Mouse (Mus musculus): ENCODE results near the gene Zfp423. TPM values are rescaled to one million over a fixed set of nuclear protein-coding genes. Genes with fewer than 3 reads are reported as not detected.

Gene Zfp423
- polyA plus RNA-seq, 1 experiment, result 6.4 TPM

DNA sequence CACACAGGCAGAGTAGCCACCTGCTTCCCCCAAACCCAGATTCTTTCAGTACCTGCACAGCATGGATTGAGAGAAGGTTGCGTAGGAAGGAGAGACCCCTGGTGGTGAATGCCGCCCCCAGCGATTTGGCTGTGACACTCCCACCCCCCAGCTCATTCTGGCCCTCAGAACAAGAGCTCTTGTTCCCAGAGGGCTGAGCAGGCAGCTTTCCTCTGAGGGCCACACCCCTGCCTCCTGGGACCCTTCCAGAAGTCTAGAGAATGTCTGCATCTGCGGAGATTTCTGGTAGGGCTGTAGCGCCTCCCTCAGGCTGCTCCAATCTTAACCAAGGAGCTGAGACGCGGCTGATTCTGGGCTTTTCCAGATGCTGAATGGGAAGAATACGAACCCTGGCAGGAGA, 211.8 kb downstream of the Zfp423 start:
- Histone ChIP-seq H3K4me1 (ENCODE audit: control insufficient read depth, insufficient read depth, low read length) (no peaks in the 10 kb centered on the region), H3K4me3 (replicated peaks; ENCODE audit: extremely low read depth, low read depth, low read length) (no peak overlapping the region)
- 51% methylated on average over 8 of the region's 8 CpGs for WGBS
- TF ChIP-seq POLR2A (IDR thresholded peaks at IDR 0.05; ENCODE audit: borderline replicate concordance, extremely low read depth, low read depth, low read length) (no peak), CTCF (IDR thresholded peaks at IDR 0.05; ENCODE audit: insufficient read depth, low read length) (no peak)
- DNase-seq, result no peak

DNA sequence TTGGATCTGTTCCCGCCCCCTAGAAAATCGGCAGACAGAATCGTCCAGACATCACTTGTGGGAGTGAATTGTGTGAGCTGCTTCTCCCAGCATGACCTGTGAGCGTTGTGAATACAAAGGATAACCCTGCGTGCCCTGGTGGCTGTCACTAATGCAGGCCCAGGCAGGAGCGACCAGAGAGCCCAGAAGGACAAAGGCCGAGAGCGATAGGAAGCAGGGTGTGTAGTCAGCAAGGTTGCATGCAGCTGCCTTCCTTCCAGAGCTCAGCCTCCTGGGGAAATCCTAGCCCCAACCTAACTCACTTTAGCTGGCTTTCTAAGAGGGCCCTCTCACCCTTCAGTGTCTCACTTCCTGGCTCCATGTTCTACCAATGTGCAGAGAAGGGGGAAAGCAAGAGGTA, 212.3 kb downstream of the Zfp423 start:
- TF ChIP-seq CTCF (IDR thresholded peaks at IDR 0.05; ENCODE audit: insufficient read depth, low read length) (no peak), POLR2A (IDR thresholded peaks at IDR 0.05; ENCODE audit: borderline replicate concordance, extremely low read depth, low read depth, low read length) (no peak)
- no peak for DNase-seq
- Histone ChIP-seq H3K4me1 (ENCODE audit: control insufficient read depth, insufficient read depth, low read length) (no peaks in the 10 kb centered on the region), H3K4me3 (replicated peaks; ENCODE audit: extremely low read depth, low read depth, low read length) (no peak overlapping the region)
- WGBS, result 46% methylated on average over 8 of the region's 8 CpGs

GRCm38 (mm10) chr8:87746072-87746471, 213.3 kb downstream of the Zfp423 start:
- 57% methylated on average over 14 of the region's 14 CpGs for WGBS
- Histone ChIP-seq H3K4me3 (replicated peaks; ENCODE audit: extremely low read depth, low read depth, low read length) (no peak overlapping the region), H3K4me1 (ENCODE audit: control insufficient read depth, insufficient read depth, low read length) (no peaks in the 10 kb centered on the region)
- TF ChIP-seq POLR2A (IDR thresholded peaks at IDR 0.05; ENCODE audit: borderline replicate concordance, extremely low read depth, low read depth, low read length) (no peak), CTCF (IDR thresholded peaks at IDR 0.05; ENCODE audit: insufficient read depth, low read length) (no peak)
- DNase-seq, result no peak

GRCm38 (mm10) chr8:87745125-87745698, 214.2 kb downstream of the Zfp423 start:
- 88% methylated on average over 20 of the region's 20 CpGs for WGBS
- no peak for DNase-seq
- TF ChIP-seq POLR2A (IDR thresholded peaks at IDR 0.05; ENCODE audit: borderline replicate concordance, extremely low read depth, low read depth, low read length) (no peak), CTCF (IDR thresholded peaks at IDR 0.05; ENCODE audit: insufficient read depth, low read length) (no peak)
- H3K4me3 ChIP-seq (replicated peaks; ENCODE audit: extremely low read depth, low read depth, low read length), result no peak overlapping the region
- no peaks in the 10 kb centered on the region for H3K4me1 ChIP-seq (ENCODE audit: control insufficient read depth, insufficient read depth, low read length)

DNA sequence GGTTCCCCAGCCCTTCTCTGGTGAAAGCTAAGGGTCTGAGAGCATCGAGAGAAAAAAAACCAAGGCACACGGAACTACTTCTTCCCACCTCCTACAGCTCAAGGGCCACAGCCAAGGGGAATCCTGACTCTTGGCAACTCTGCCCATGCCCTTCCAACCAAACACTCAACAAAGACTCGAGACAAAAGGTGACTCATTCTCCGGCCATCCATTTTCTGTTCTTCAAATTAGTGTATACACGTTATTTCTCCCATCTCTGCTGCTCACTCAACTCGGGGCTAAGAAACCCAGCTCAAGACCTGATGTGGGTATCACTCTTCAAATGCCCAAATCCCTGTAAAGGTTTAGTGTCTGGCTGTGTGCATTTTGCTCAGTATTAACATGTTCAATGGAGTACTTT, 214.8 kb downstream of the Zfp423 start:
- 70% methylated on average over 6 of the region's 6 CpGs for WGBS
- no peaks in the 10 kb centered on the region for H3K4me1 ChIP-seq (ENCODE audit: control insufficient read depth, insufficient read depth, low read length)
- no peak for TF ChIP-seq CTCF (IDR thresholded peaks at IDR 0.05; ENCODE audit: insufficient read depth, low read length)
- no peak for DNase-seq
- no peak overlapping the region for H3K4me3 ChIP-seq (replicated peaks; ENCODE audit: extremely low read depth, low read depth, low read length)

- WGBS, result 91% methylated on average over 19 of the region's 19 CpGs
- Histone ChIP-seq H3K4me1 (ENCODE audit: control insufficient read depth, insufficient read depth, low read length) (no peaks in the 10 kb centered on the region), H3K4me3 (replicated peaks; ENCODE audit: extremely low read depth, low read depth, low read length) (no peak overlapping the region)
- TF ChIP-seq POLR2A (IDR thresholded peaks at IDR 0.05; ENCODE audit: borderline replicate concordance, extremely low read depth, low read depth, low read length) (no peak), CTCF (IDR thresholded peaks at IDR 0.05; ENCODE audit: insufficient read depth, low read length) (no peak)
- no peak for DNase-seq
Measured at GRCm38 (mm10) chr8:87742016-87742415, 217.4 kb downstream of the Zfp423 start.

GRCm38 (mm10) chr8:87740946-87741530, 218.4 kb downstream of the Zfp423 start:
- no peak for DNase-seq
- Histone ChIP-seq H3K4me1 (ENCODE audit: control insufficient read depth, insufficient read depth, low read length) (no peaks in the 10 kb centered on the region), H3K4me3 (replicated peaks; ENCODE audit: extremely low read depth, low read depth, low read length) (no peak overlapping the region)
- 94% methylated on average over 11 of the region's 11 CpGs for WGBS
- TF ChIP-seq POLR2A (IDR thresholded peaks at IDR 0.05; ENCODE audit: borderline replicate concordance, extremely low read depth, low read depth, low read length) (no peak), CTCF (IDR thresholded peaks at IDR 0.05; ENCODE audit: insufficient read depth, low read length) (no peak)

DNA sequence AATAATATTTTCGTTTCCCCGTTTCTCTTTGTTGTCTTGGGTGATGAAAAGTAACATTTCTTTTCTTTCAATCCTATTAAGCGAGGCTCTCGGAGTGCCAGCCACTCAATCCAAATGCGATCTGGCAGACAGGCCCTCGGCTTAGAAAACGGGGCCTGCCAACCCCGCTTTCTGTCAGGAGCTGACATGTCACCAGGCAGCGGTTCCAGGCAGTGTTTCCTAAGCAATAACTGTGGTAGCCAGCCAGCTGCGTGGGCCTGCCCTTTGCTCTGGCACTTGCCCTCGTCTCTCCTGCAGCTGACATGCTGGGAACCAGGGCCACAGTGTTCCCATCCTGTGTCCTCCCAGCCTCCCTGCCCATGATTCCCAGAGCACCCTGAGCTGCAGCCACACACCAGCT, 221.5 kb downstream of the Zfp423 start:
- Histone ChIP-seq H3K4me1 (ENCODE audit: control insufficient read depth, insufficient read depth, low read length) (no peaks in the 10 kb centered on the region), H3K4me3 (replicated peaks; ENCODE audit: extremely low read depth, low read depth, low read length) (no peak overlapping the region)
- WGBS, result 63% methylated on average over 11 of the region's 11 CpGs
- DNase-seq, result no peak
- TF ChIP-seq POLR2A (IDR thresholded peaks at IDR 0.05; ENCODE audit: borderline replicate concordance, extremely low read depth, low read depth, low read length), result no peak
- TF ChIP-seq CTCF (IDR thresholded peaks at IDR 0.05; ENCODE audit: insufficient read depth, low read length), result no peak

DNA sequence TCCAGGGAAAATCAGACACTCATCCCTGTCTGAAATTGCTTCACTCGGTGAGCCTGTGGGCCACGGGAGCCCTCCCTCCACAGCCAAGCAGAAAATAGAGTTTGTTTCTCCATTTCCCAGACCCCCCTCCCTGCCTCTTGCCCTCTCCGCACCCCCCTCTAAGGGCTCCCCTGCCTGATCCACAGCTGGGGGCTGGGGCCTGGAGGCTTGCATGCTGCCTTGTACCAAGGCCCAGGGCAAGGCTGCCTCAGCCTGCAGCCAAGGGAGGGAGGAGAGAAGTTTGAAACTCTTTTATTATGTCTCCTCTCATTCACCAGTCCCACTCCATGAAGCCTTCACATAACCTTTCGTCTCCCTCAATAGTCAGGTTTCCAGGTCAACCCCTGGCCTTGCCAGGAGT, 224.5 kb downstream of the Zfp423 start:
- 53% methylated on average over 4 of the region's 4 CpGs for WGBS
- TF ChIP-seq POLR2A (IDR thresholded peaks at IDR 0.05; ENCODE audit: borderline replicate concordance, extremely low read depth, low read depth, low read length), result no peak
- no peak for TF ChIP-seq CTCF (IDR thresholded peaks at IDR 0.05; ENCODE audit: insufficient read depth, low read length)

GRCm38 (mm10) chr8:87734496-87734895, 224.9 kb downstream of the Zfp423 start:
- no peak for DNase-seq

More for the DNA sequence above, 224.5 kb downstream of the Zfp423 start:
- no peak overlapping the region for H3K4me3 ChIP-seq (replicated peaks; ENCODE audit: extremely low read depth, low read depth, low read length)
- DNase-seq, result no peak
- H3K4me1 ChIP-seq (ENCODE audit: control insufficient read depth, insufficient read depth, low read length), result no peaks in the 10 kb centered on the region

More at GRCm38 (mm10) chr8:87734496-87734895, 224.9 kb downstream of the Zfp423 start:
- no peak overlapping the region for H3K4me3 ChIP-seq (replicated peaks; ENCODE audit: extremely low read depth, low read depth, low read length)
- no peaks in the 10 kb centered on the region for H3K4me1 ChIP-seq (ENCODE audit: control insufficient read depth, insufficient read depth, low read length)
- 34% methylated on average over 7 of the region's 7 CpGs for WGBS
- TF ChIP-seq POLR2A (IDR thresholded peaks at IDR 0.05; ENCODE audit: borderline replicate concordance, extremely low read depth, low read depth, low read length), result no peak
- no peak for TF ChIP-seq CTCF (IDR thresholded peaks at IDR 0.05; ENCODE audit: insufficient read depth, low read length)
